ENCODE assay signal across 8 mouse cellular contexts in the genomic region with DNA sequence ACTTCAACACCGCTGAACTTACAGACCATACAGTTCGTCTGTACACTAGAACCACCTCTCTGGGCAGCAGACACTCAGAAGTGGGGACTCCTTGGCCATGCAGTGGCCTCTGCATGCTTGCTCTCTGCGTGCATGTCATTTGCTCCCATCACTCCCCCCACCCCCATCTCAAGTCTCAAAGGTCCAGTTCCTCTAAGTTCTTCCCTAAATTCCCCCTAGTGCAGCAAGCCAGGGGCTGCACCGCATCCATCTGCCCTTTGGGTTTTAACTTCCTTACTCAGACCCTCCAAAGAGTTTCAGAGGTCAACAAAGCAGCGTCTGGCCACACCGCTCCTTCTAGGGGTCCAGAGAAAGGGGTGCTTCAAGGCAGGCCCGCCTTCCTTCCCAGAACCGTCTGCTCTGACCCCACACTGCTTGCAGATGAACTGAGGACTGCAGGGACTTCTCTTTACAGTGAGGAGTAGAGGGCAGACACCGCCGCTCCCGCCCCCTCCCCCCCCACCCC. TPM values are rescaled to one million over a fixed set of nuclear protein-coding genes. Genes with fewer than 3 reads are reported as not detected.
DNase-seq lines count a peak whose midpoint lies in the region; ATAC-seq lines count a peak whose summit lies in the region.

No protein-coding gene starts in this region.

- DNase-seq in kidney, adult 11 months = no peak
- DNase-seq in embryonic facial prominence, embryonic 10.5 days (ENCODE audit: low spot score) = no peak
- peak; percentile 43 for DNase-seq in lung, postnatal 14 days
- DNase-seq in frontal cortex, postnatal 25 days (ENCODE audit: low spot score in 2 of 2) = no peak
- DNase-seq in cerebellum, adult 18-20 months = no peak
- no peak for DNase-seq in left cerebral cortex, adult 18-20 months (ENCODE audit: low spot score in 2 of 2)

- peaks cover 12% of the 10 kb centered on the region; the same call in 1 of the 2 replicates for H3K36me3 ChIP-seq in kidney, embryonic 16.5 days (ENCODE audit: insufficient read depth, low read length)
- peaks cover 56% of the 10 kb centered on the region for H3K36me3 ChIP-seq in embryonic facial prominence, embryonic 10.5 days (replicated peaks)
- no peaks in the 10 kb centered on the region; the same call in 1 of the 2 replicates for H3K36me3 ChIP-seq in hindbrain, embryonic 15.5 days

- no peaks in the 10 kb centered on the region for H3K9me3 ChIP-seq in kidney, embryonic 16.5 days (ENCODE audit: low read length)
- no peaks in the 10 kb centered on the region for H3K9me3 ChIP-seq in embryonic facial prominence, embryonic 10.5 days
- no peaks in the 10 kb centered on the region for H3K9me3 ChIP-seq in hindbrain, embryonic 15.5 days

- no peak overlapping the region for H3K4me3 ChIP-seq in kidney, embryonic 16.5 days (ENCODE audit: low read length)
- peak overlapping the region; percentile 43 for H3K4me3 ChIP-seq in embryonic facial prominence, embryonic 10.5 days
- no peak overlapping the region for H3K4me3 ChIP-seq in hindbrain, embryonic 15.5 days

- peaks cover 53% of the 10 kb centered on the region for H3K4me1 ChIP-seq in kidney, embryonic 16.5 days (ENCODE audit: insufficient read depth, low read length)
- peaks cover 56% of the 10 kb centered on the region for H3K4me1 ChIP-seq in embryonic facial prominence, embryonic 10.5 days
- peaks cover 16% of the 10 kb centered on the region for H3K4me1 ChIP-seq in hindbrain, embryonic 15.5 days (replicated peaks)

- 17% methylated on average over 10 of the region's 11 CpGs for WGBS in kidney, embryonic 16.5 days
- 18% methylated on average over 11 of the region's 11 CpGs for WGBS in embryonic facial prominence, embryonic 10.5 days
- WGBS in hindbrain, embryonic 15.5 days = 27% methylated on average over 11 of the region's 11 CpGs

- peak overlapping the region; percentile 53 for H3K9ac ChIP-seq in kidney, embryonic 16.5 days (replicated peaks; ENCODE audit: low read length)
- H3K9ac ChIP-seq in hindbrain, embryonic 15.5 days = no peak overlapping the region

- no peaks in the 10 kb centered on the region for H3K27me3 ChIP-seq in kidney, embryonic 16.5 days (ENCODE audit: insufficient read depth, low read length)
- H3K27me3 ChIP-seq in embryonic facial prominence, embryonic 10.5 days (replicated peaks; ENCODE audit: low read depth, poor library complexity, severe bottlenecking) = no peaks in the 10 kb centered on the region
- H3K27me3 ChIP-seq in hindbrain, embryonic 15.5 days = no peaks in the 10 kb centered on the region

- peak; percentile 47 for ATAC-seq in kidney, embryonic 16.5 days (ENCODE audit: low FRiP score, low TSS enrichment)
- ATAC-seq in hindbrain, embryonic 15.5 days (ENCODE audit: low FRiP score, low read depth) = 0 out of 2 replicates have a peak, but pooled peaks have one; percentile 3

- peak overlapping the region; percentile 98 for H3K27ac ChIP-seq in kidney, embryonic 16.5 days (ENCODE audit: low read length)
- peak overlapping the region; percentile 87 for H3K27ac ChIP-seq in embryonic facial prominence, embryonic 10.5 days (replicated peaks)
- peak overlapping the region; percentile 37; the same call in 1 of the 2 replicates for H3K27ac ChIP-seq in hindbrain, embryonic 15.5 days (replicated peaks)

- peak overlapping the region; percentile 30 for H3K4me2 ChIP-seq in kidney, embryonic 16.5 days (replicated peaks; ENCODE audit: low read depth, low read length)
- H3K4me2 ChIP-seq in hindbrain, embryonic 15.5 days = no peak overlapping the region

RNA-seq across cellular contexts. Expression of a gene that starts 14.0 kb away (rescaled TPM):
- polyA plus RNA-seq in kidney, embryonic 16.5 days (2015; fragmentation: Nextera tagmentation; extraction: Ambion mirVana) = 3.8 and 3.9 TPM in 2 replicates
- polyA plus RNA-seq in embryonic facial prominence, embryonic 10.5 days (2016; fragmentation: Nextera tagmentation; extraction: Ambion mirVana) = 1.00 and 1.6 TPM in 2 replicates
- 1.2 TPM in 2 replicates for polyA plus RNA-seq in hindbrain, embryonic 15.5 days (2015; fragmentation: Nextera tagmentation; extraction: Ambion mirVana)
- total RNA-seq in left cerebral cortex, adult 18-20 months (2021) = 1 to 10 TPM; 4.4 to 8.2 TPM

RNA-seq across cellular contexts. Expression of a gene that starts 15.2 kb away (rescaled TPM):
- polyA plus RNA-seq in kidney, embryonic 16.5 days (2015; fragmentation: Nextera tagmentation; extraction: Ambion mirVana) = 23.7 and 38.1 TPM in 2 replicates
- 49.5 and 50.0 TPM in 2 replicates for polyA plus RNA-seq in embryonic facial prominence, embryonic 10.5 days (2016; fragmentation: Nextera tagmentation; extraction: Ambion mirVana)
- polyA plus RNA-seq in hindbrain, embryonic 15.5 days (2015; fragmentation: Nextera tagmentation; extraction: Ambion mirVana) = 46.3 and 47.4 TPM in 2 replicates
- 10 to 100 TPM; 59.7 to 64.1 TPM for total RNA-seq in left cerebral cortex, adult 18-20 months (2021)

RNA-seq across cellular contexts. Expression of a gene that starts 49.0 kb away (rescaled TPM):
- 76.4 and 78.6 TPM in 2 replicates for polyA plus RNA-seq in kidney, embryonic 16.5 days (2015; fragmentation: Nextera tagmentation; extraction: Ambion mirVana)
- polyA plus RNA-seq in embryonic facial prominence, embryonic 10.5 days (2016; fragmentation: Nextera tagmentation; extraction: Ambion mirVana) = 79.1 and 79.7 TPM in 2 replicates
- polyA plus RNA-seq in hindbrain, embryonic 15.5 days (2015; fragmentation: Nextera tagmentation; extraction: Ambion mirVana) = 109 and 110 TPM in 2 replicates
- 100 to 1,000 TPM; 351 to 360 TPM for total RNA-seq in left cerebral cortex, adult 18-20 months (2021)

Comparison
In these comparisons a context has a peak if more than half of its experiments do, and no peak if none do; other contexts are left out.
1. H3K27ac ChIP-seq: peak in every context shown above with its lines; median percentile 98 in kidney, embryonic 16.5 days; 87 in embryonic facial prominence, embryonic 10.5 days; 37 in hindbrain, embryonic 15.5 days.